Mouse (Mus musculus): ENCODE data around the gene Def8.

DNA sequence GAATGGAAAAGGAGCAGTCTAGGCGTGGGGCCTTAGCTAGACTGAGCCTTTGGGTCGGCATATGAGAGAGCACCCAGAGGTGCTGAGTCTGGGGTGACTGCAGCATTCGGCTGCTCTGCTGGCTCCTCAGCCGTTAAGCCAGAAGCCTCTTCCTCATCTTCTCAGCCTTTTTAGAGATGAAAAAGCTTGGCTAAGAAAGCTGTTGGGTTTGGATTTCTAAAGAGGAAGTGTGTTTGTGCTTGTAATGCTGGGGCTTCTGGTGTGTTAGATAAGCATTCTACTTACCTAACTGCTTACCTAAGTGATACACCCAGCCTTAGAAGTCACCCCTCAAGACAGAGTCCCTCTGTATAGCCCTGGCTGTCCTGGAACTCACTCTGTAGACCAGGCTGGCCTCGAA is 27.5 kb downstream of the Def8 start:
- no peak for TF ChIP-seq POLR2A (IDR thresholded peaks at IDR 0.05; ENCODE audit: control insufficient read depth, low read depth, low read length)
- TF ChIP-seq CTCF (IDR thresholded peaks at IDR 0.05; ENCODE audit: control insufficient read depth, insufficient read depth, insufficient replicate concordance, low read depth, low read length): no peak
